Mouse (Mus musculus) right cerebral cortex, postnatal 10 days (tissue): ENCODE results near the gene Ltbp1.

ENCODE experiments used
- DNase-seq, 2 experiments: peaks; one replicate each; pipeline ENCODE4 v3.0.0; 2021; ENCODE audit warnings: low spot score in 2 of 2

The Ltbp1 gene

GRCm38 (mm10) chr17:75004820-75005219 lies 548 bp upstream of the Ltbp1 start:
- peak; percentile 77 to 89 for DNase-seq

- DNase-seq, result peak; percentile 41 to 57
Observed at GRCm38 (mm10) chr17:75005685-75006680, 615 bp downstream of the Ltbp1 start.

- DNase-seq, result no peak
Observed at GRCm38 (mm10) chr17:75010955-75011354, 5.6 kb downstream of the Ltbp1 start.

GRCm38 (mm10) chr17:75013211-75013610 lies 7.8 kb downstream of the Ltbp1 start:
- no peak for DNase-seq

GRCm38 (mm10) chr17:75013868-75014267 lies 8.5 kb downstream of the Ltbp1 start:
- DNase-seq, result peak; percentile 46 to 64

GRCm38 (mm10) chr17:75014601-75015356 lies 9.4 kb downstream of the Ltbp1 start:
- no peak for DNase-seq

- DNase-seq, result no peak
Observed at GRCm38 (mm10) chr17:75015546-75015945, 10.2 kb downstream of the Ltbp1 start.

- DNase-seq, result peak; percentile 40 to 44
Observed at GRCm38 (mm10) chr17:75017423-75017822, 12.1 kb downstream of the Ltbp1 start.

GRCm38 (mm10) chr17:75018142-75018541 lies 12.8 kb downstream of the Ltbp1 start:
- no peak for DNase-seq

GRCm38 (mm10) chr17:75020026-75020425 lies 14.7 kb downstream of the Ltbp1 start:
- no peak for DNase-seq

GRCm38 (mm10) chr17:75020619-75021018 lies 15.3 kb downstream of the Ltbp1 start:
- no peak for DNase-seq

GRCm38 (mm10) chr17:75027358-75028131 lies 22.2 kb downstream of the Ltbp1 start:
- DNase-seq, result peak; percentile 42 to 44

- no peak for DNase-seq
Observed at GRCm38 (mm10) chr17:75033356-75033755, 28.0 kb downstream of the Ltbp1 start.

- DNase-seq, result no peak
Observed at GRCm38 (mm10) chr17:75033872-75034615, 28.7 kb downstream of the Ltbp1 start.

GRCm38 (mm10) chr17:75036881-75037280 lies 31.5 kb downstream of the Ltbp1 start:
- no peak for DNase-seq

GRCm38 (mm10) chr17:75039017-75039416 lies 33.6 kb downstream of the Ltbp1 start:
- no peak for DNase-seq

GRCm38 (mm10) chr17:75049366-75049969 lies 44.1 kb downstream of the Ltbp1 start:
- DNase-seq, result no peak

GRCm38 (mm10) chr17:75051440-75051925 lies 46.1 kb downstream of the Ltbp1 start:
- DNase-seq, result no peak

- DNase-seq, result no peak
Observed at GRCm38 (mm10) chr17:75055235-75055634, 49.9 kb downstream of the Ltbp1 start.

- no peak for DNase-seq
Observed at GRCm38 (mm10) chr17:75055961-75056360, 50.6 kb downstream of the Ltbp1 start.
